Mouse (Mus musculus) lung, postnatal 25 days (tissue): ENCODE measurements around the gene Fto.

ENCODE experiments used
- DNase-seq: peaks from one replicate; pipeline ENCODE4 v3.0.0; 2022; ENCODE audit warnings: low spot score

Fto gene

GRCm38 (mm10) chr8:91680125-91680524 is 366.8 kb downstream of the Fto start:
- DNase-seq: no peak

GRCm38 (mm10) chr8:91684596-91685317 is 371.4 kb downstream of the Fto start:
- DNase-seq: no peak

- no peak for DNase-seq
Observed at GRCm38 (mm10) chr8:91685408-91685807, 372.1 kb downstream of the Fto start.

GRCm38 (mm10) chr8:91692056-91692721 is 378.9 kb downstream of the Fto start:
- DNase-seq: no peak

GRCm38 (mm10) chr8:91706533-91706932 is 393.2 kb downstream of the Fto start:
- no peak for DNase-seq

- no peak for DNase-seq
Observed at GRCm38 (mm10) chr8:91708661-91709060, 395.3 kb downstream of the Fto start.

GRCm38 (mm10) chr8:91709768-91710167 is 396.4 kb downstream of the Fto start:
- no peak for DNase-seq

- no peak for DNase-seq
Observed at GRCm38 (mm10) chr8:91711202-91711601, 397.9 kb downstream of the Fto start.

GRCm38 (mm10) chr8:91711981-91712598 is 398.8 kb downstream of the Fto start:
- no peak for DNase-seq

- DNase-seq: no peak
Observed at GRCm38 (mm10) chr8:91712731-91713569, 399.6 kb downstream of the Fto start.

GRCm38 (mm10) chr8:91713677-91714312 is 400.5 kb downstream of the Fto start:
- DNase-seq: peak; percentile 5

- peak; percentile 11 for DNase-seq
Observed at GRCm38 (mm10) chr8:91714733-91715132, 401.4 kb downstream of the Fto start.

GRCm38 (mm10) chr8:91715387-91716085 is 402.2 kb downstream of the Fto start:
- no peak for DNase-seq
